Mouse (Mus musculus): ENCODE measurements at regions not wholly inside any gene's neighbourhood (a gene's known extent, or its start where the extent isn't known, plus 50 kb on each side); places are given as distances from the start of the nearest gene placed in this dataset.
A peak's percentile ranks its signal among the peaks of the same experiment; 100 is the strongest.

- no peak overlapping the region for H3K4me2 ChIP-seq (ENCODE audit: low read depth)
- DNase-seq (ENCODE audit: low spot score) (no peak), ATAC-seq (ENCODE audit: insufficient read depth, low FRiP score, low TSS enrichment) (no peak)
- no peak overlapping the region for H3K27ac ChIP-seq (ENCODE audit: low read depth, low read length)
- no peak overlapping the region for H3K4me3 ChIP-seq (ENCODE audit: low read depth, low read length)
- WGBS, result 53% methylated on average over 5 of the region's 5 CpGs
- no peak overlapping the region for H3K9ac ChIP-seq (ENCODE audit: low read length)
- H3K27me3 ChIP-seq (ENCODE audit: control insufficient read depth, insufficient read depth, low read length), result no peaks in the 10 kb centered on the region
- no peaks in the 10 kb centered on the region for H3K36me3 ChIP-seq (ENCODE audit: control insufficient read depth, insufficient read depth, low read length)
- H3K4me1 ChIP-seq (ENCODE audit: control insufficient read depth, insufficient read depth, low read length), result no peaks in the 10 kb centered on the region
- no peaks in the 10 kb centered on the region for H3K9me3 ChIP-seq (ENCODE audit: control insufficient read depth, low read length)
These were observed 212.3 kb upstream of the Ankrd55 start for GRCm38 (mm10) chr13:112075847-112076479.

GRCm38 (mm10) chr13:112078088-112078487 lies 210.2 kb upstream of the Ankrd55 start:
- no peaks in the 10 kb centered on the region for H3K9me3 ChIP-seq (ENCODE audit: control insufficient read depth, low read length)
- no peaks in the 10 kb centered on the region for H3K36me3 ChIP-seq (ENCODE audit: control insufficient read depth, insufficient read depth, low read length)
- no peaks in the 10 kb centered on the region for H3K27me3 ChIP-seq (ENCODE audit: control insufficient read depth, insufficient read depth, low read length)
- H3K4me3 ChIP-seq (ENCODE audit: low read depth, low read length), result no peak overlapping the region
- H3K27ac ChIP-seq (ENCODE audit: low read depth, low read length), result no peak overlapping the region
- no peak overlapping the region for H3K9ac ChIP-seq (ENCODE audit: low read length)
- H3K4me1 ChIP-seq (ENCODE audit: control insufficient read depth, insufficient read depth, low read length), result no peaks in the 10 kb centered on the region
- H3K4me2 ChIP-seq (ENCODE audit: low read depth), result no peak overlapping the region
- no peak for DNase-seq (ENCODE audit: low spot score)
- ATAC-seq (ENCODE audit: insufficient read depth, low FRiP score, low TSS enrichment), result no peak
- 85% methylated on average over 5 of the region's 5 CpGs for WGBS

DNA sequence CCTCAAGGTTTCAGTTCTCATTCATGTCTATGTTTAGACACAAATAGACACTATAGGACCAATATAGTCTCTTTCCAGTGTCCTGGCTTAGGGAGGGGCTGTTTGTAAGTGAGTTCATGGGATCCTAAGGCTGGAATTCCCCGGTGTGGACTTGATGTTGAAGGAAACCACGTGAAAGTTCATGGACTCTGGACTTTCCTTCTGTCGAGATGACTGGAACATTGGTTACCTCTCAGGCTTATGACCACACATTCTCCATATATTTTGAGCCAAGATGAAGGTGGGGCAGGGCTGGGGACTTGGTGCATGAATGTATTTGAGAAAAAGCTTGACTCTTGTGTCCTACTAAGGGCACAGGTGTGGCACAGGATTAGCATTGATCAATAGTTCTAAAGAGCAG lies 206.3 kb upstream of the Ankrd55 start:
- H3K9me3 ChIP-seq (ENCODE audit: control insufficient read depth, low read length), result no peaks in the 10 kb centered on the region
- H3K27me3 ChIP-seq (ENCODE audit: control insufficient read depth, insufficient read depth, low read length), result no peaks in the 10 kb centered on the region
- H3K27ac ChIP-seq (ENCODE audit: low read depth, low read length), result no peak overlapping the region
- no peak for DNase-seq (ENCODE audit: low spot score)
- ATAC-seq (ENCODE audit: insufficient read depth, low FRiP score, low TSS enrichment), result no peak
- WGBS, result 89% methylated on average over 3 of the region's 3 CpGs
- no peak overlapping the region for H3K9ac ChIP-seq (ENCODE audit: low read length)
- no peaks in the 10 kb centered on the region for H3K4me1 ChIP-seq (ENCODE audit: control insufficient read depth, insufficient read depth, low read length)
- no peak overlapping the region for H3K4me2 ChIP-seq (ENCODE audit: low read depth)
- no peaks in the 10 kb centered on the region for H3K36me3 ChIP-seq (ENCODE audit: control insufficient read depth, insufficient read depth, low read length)
- H3K4me3 ChIP-seq (ENCODE audit: low read depth, low read length), result no peak overlapping the region

GRCm38 (mm10) chr13:112084484-112085278 lies 203.6 kb upstream of the Ankrd55 start:
- ATAC-seq (ENCODE audit: insufficient read depth, low FRiP score, low TSS enrichment), result no peak
- no peak overlapping the region for H3K4me3 ChIP-seq (ENCODE audit: low read depth, low read length)
- H3K9me3 ChIP-seq (ENCODE audit: control insufficient read depth, low read length), result no peaks in the 10 kb centered on the region
- DNase-seq (ENCODE audit: low spot score), result no peak
- no peak overlapping the region for H3K9ac ChIP-seq (ENCODE audit: low read length)
- WGBS, result 57% methylated on average over 15 of the region's 15 CpGs
- no peaks in the 10 kb centered on the region for H3K36me3 ChIP-seq (ENCODE audit: control insufficient read depth, insufficient read depth, low read length)
- no peak overlapping the region for H3K4me2 ChIP-seq (ENCODE audit: low read depth)
- H3K27me3 ChIP-seq (ENCODE audit: control insufficient read depth, insufficient read depth, low read length), result no peaks in the 10 kb centered on the region
- H3K27ac ChIP-seq (ENCODE audit: low read depth, low read length), result no peak overlapping the region
- H3K4me1 ChIP-seq (ENCODE audit: control insufficient read depth, insufficient read depth, low read length), result 0 out of 2 replicates have a peak, but pooled peaks cover 6% of the 10 kb centered on the region

GRCm38 (mm10) chr13:112088312-112088771 lies 199.9 kb upstream of the Ankrd55 start:
- Histone ChIP-seq H3K4me2 (ENCODE audit: low read depth) (no peak overlapping the region), H3K36me3 (ENCODE audit: control insufficient read depth, insufficient read depth, low read length) (no peaks in the 10 kb centered on the region), H3K9ac (ENCODE audit: low read length) (no peak overlapping the region), H3K27me3 (ENCODE audit: control insufficient read depth, insufficient read depth, low read length) (no peaks in the 10 kb centered on the region), H3K4me1 (ENCODE audit: control insufficient read depth, insufficient read depth, low read length) (0 out of 2 replicates have a peak, but pooled peaks cover 6% of the 10 kb centered on the region), H3K9me3 (ENCODE audit: control insufficient read depth, low read length) (no peaks in the 10 kb centered on the region), H3K4me3 (ENCODE audit: low read depth, low read length) (no peak overlapping the region), H3K27ac (ENCODE audit: low read depth, low read length) (no peak overlapping the region)
- ATAC-seq (ENCODE audit: insufficient read depth, low FRiP score, low TSS enrichment), result no peak
- WGBS, result 25% methylated on average over 5 of the region's 5 CpGs
- peak; percentile 35 for DNase-seq (ENCODE audit: low spot score)

GRCm38 (mm10) chr13:112090737-112091136 lies 197.5 kb upstream of the Ankrd55 start:
- Histone ChIP-seq H3K9me3 (ENCODE audit: control insufficient read depth, low read length) (no peaks in the 10 kb centered on the region), H3K27me3 (ENCODE audit: control insufficient read depth, insufficient read depth, low read length) (no peaks in the 10 kb centered on the region), H3K4me3 (ENCODE audit: low read depth, low read length) (no peak overlapping the region), H3K36me3 (ENCODE audit: control insufficient read depth, insufficient read depth, low read length) (no peaks in the 10 kb centered on the region), H3K4me1 (ENCODE audit: control insufficient read depth, insufficient read depth, low read length) (0 out of 2 replicates have a peak, but pooled peaks cover 6% of the 10 kb centered on the region), H3K4me2 (ENCODE audit: low read depth) (no peak overlapping the region), H3K9ac (ENCODE audit: low read length) (no peak overlapping the region), H3K27ac (ENCODE audit: low read depth, low read length) (no peak overlapping the region)
- WGBS, result 79% methylated on average over 8 of the region's 8 CpGs
- DNase-seq (ENCODE audit: low spot score) (no peak), ATAC-seq (ENCODE audit: insufficient read depth, low FRiP score, low TSS enrichment) (no peak)

GRCm38 (mm10) chr13:112095595-112096139 lies 192.6 kb upstream of the Ankrd55 start:
- Histone ChIP-seq H3K4me2 (ENCODE audit: low read depth) (no peak overlapping the region), H3K27ac (ENCODE audit: low read depth, low read length) (no peak overlapping the region), H3K4me1 (ENCODE audit: control insufficient read depth, insufficient read depth, low read length) (0 out of 2 replicates have a peak, but pooled peaks cover 2% of the 10 kb centered on the region), H3K9ac (ENCODE audit: low read length) (no peak overlapping the region), H3K4me3 (ENCODE audit: low read depth, low read length) (no peak overlapping the region), H3K9me3 (ENCODE audit: control insufficient read depth, low read length) (no peaks in the 10 kb centered on the region), H3K27me3 (ENCODE audit: control insufficient read depth, insufficient read depth, low read length) (no peaks in the 10 kb centered on the region), H3K36me3 (ENCODE audit: control insufficient read depth, insufficient read depth, low read length) (no peaks in the 10 kb centered on the region)
- ATAC-seq (ENCODE audit: insufficient read depth, low FRiP score, low TSS enrichment), result no peak
- WGBS, result 80% methylated on average over 10 of the region's 10 CpGs
- DNase-seq (ENCODE audit: low spot score), result no peak

DNA sequence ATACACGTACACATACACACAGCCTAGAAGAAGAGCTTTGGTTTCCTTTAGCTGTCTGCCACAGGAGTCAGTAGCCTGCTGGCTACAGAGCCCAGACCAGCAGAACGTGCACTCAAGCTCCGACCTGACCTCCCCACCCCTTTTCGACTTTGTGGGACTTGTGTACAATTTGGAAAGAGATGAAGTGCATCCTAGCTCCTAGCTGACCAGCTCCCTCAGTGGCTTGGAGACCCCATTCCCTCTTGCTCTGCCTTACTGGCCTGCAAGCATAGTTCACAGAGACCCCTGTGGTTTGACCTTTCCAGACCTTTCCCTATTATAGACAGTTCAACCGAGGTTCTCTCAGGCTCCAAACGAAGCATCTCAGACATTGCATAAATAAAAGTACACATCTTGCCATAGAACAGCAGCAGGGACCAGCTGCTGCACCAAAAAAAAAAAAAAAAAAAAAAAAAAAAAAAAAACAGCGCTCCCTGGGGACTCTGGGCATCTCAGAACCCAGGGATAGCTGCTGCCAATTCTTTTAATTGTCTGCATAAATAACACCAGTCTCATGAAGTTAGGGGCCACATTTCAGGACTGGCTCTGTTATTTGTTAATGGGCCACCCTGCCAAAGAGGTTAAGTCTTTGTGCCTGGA lies 188.2 kb upstream of the Ankrd55 start:
- DNase-seq (ENCODE audit: low spot score) (no peak), ATAC-seq (ENCODE audit: insufficient read depth, low FRiP score, low TSS enrichment) (peak; percentile 32)
- 35% methylated on average over 7 of the region's 7 CpGs for WGBS
- Histone ChIP-seq H3K27me3 (ENCODE audit: control insufficient read depth, insufficient read depth, low read length) (no peaks in the 10 kb centered on the region), H3K27ac (ENCODE audit: low read depth, low read length) (0 out of 2 replicates have a peak overlapping the region, but pooled peaks have one; percentile 68), H3K4me2 (ENCODE audit: low read depth) (peak overlapping the region; percentile 75), H3K36me3 (ENCODE audit: control insufficient read depth, insufficient read depth, low read length) (no peaks in the 10 kb centered on the region), H3K9ac (ENCODE audit: low read length) (peak overlapping the region; percentile 59), H3K4me1 (ENCODE audit: control insufficient read depth, insufficient read depth, low read length) (0 out of 2 replicates have a peak, but pooled peaks cover 6% of the 10 kb centered on the region), H3K9me3 (ENCODE audit: control insufficient read depth, low read length) (no peaks in the 10 kb centered on the region), H3K4me3 (ENCODE audit: low read depth, low read length) (peak overlapping the region; percentile 43)

All from neural tube, embryonic 11.5 days (tissue).